10 mouse cellular contexts compared by ENCODE assay signal in the genomic region with DNA sequence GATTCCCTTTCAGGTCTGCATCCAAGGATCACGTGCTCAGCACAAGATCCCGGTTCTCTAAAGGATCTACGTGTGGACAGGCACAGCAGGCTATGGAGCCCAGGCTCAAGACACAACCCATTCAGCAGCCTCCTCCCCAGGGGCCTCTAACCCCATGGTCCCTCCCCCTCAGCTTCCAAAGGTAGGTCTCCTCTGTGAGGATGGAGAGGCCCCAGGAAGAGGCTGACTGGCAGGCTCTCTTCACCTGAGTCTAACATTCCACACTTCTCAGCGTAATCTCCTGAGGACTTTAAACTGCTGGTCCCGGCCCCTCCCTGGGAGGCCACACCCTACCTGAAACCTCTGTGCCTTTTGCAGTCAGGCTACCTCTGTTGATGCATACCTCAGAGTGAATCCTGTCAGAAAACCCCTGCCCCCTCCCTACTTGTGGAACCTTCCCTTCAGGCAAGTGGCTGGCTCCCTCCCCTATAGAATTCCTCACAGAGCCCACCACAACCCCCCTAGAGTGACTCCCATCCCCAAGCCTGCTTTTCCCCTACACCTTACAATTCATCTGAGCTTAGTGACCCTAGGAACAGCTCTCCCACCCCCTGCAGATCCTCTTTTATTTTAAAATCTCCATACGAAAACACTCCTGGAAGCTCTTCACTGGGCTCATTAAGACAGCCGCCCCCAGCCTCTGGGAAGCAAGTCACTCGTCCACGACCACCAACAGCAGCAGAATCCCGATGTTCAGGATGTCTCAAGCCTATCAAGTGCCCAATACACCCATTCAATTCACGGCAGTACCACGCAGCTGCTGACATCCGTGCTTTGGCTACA. TPM values are rescaled to one million over a fixed set of nuclear protein-coding genes. Genes with fewer than 3 reads are reported as not detected.
DNase-seq lines count a peak whose midpoint lies in the region; ATAC-seq lines count a peak whose summit lies in the region.
"Had no signal": no experiment of that assay in that cellular context is flagged by ENCODE, and none has a peak within 500 bp of the region (broad histone marks: within the 10 kb centered on the region; RNA-seq: fewer than 3 reads in every experiment).

No protein-coding gene starts in this region.

- ATAC-seq in lung, embryonic 15.5 days (ENCODE audit: borderline replicate concordance, extremely low read depth, low FRiP score, low TSS enrichment) = no peak
- ATAC-seq in hindbrain, embryonic 12.5 days (ENCODE audit: low FRiP score) = no peak
- no peak for ATAC-seq in neural tube, embryonic 14.5 days (ENCODE audit: low read depth)

- intact Hi-C loops in heart, postnatal 25 days (cut with DNase I) = loop anchor here (2.0 to 5.0 kb wide), 2 partner anchors 14 to 57 kb away; no protein-coding TSS in a partner anchor

- peaks cover 3% of the 10 kb centered on the region; the same call in 1 of the 2 replicates for H3K36me3 ChIP-seq in heart, embryonic 10.5 days
- no peaks in the 10 kb centered on the region for H3K36me3 ChIP-seq in lung, embryonic 15.5 days
- no peaks in the 10 kb centered on the region for H3K36me3 ChIP-seq in hindbrain, embryonic 12.5 days
- H3K36me3 ChIP-seq in neural tube, embryonic 14.5 days (ENCODE audit: control insufficient read depth, insufficient read depth, low read length) = no peaks in the 10 kb centered on the region

- DNase-seq in heart, embryonic 10.5 days (ENCODE audit: low spot score) = no peak
- no peak for DNase-seq in heart, postnatal 25 days (ENCODE audit: low spot score)
- DNase-seq in lung, postnatal 4 days = no peak
- DNase-seq in spleen, adult 18-20 months = no peak
- DNase-seq in adrenal gland, adult 2 months = no peak
- DNase-seq: B cell, adult 2 months; cerebellum, postnatal 36 days had no signal

- peaks cover 82% of the 10 kb centered on the region for H3K4me1 ChIP-seq in heart, embryonic 10.5 days
- peaks cover 30% of the 10 kb centered on the region for H3K4me1 ChIP-seq in lung, embryonic 15.5 days
- H3K4me1 ChIP-seq in hindbrain, embryonic 12.5 days = peaks cover 35% of the 10 kb centered on the region
- H3K4me1 ChIP-seq in neural tube, embryonic 14.5 days (ENCODE audit: control insufficient read depth, insufficient read depth, low read length) = peaks cover 18% of the 10 kb centered on the region

- 19% methylated on average over 13 of the region's 13 CpGs for WGBS in heart, embryonic 10.5 days
- WGBS in lung, embryonic 15.5 days = 24% methylated on average over 13 of the region's 13 CpGs
- 10% methylated on average over 13 of the region's 13 CpGs for WGBS in hindbrain, embryonic 12.5 days
- WGBS in neural tube, embryonic 14.5 days = 11% methylated on average over 13 of the region's 13 CpGs

- no peaks in the 10 kb centered on the region for H3K9me3 ChIP-seq in heart, embryonic 10.5 days
- no peaks in the 10 kb centered on the region for H3K9me3 ChIP-seq in lung, embryonic 15.5 days
- no peaks in the 10 kb centered on the region for H3K9me3 ChIP-seq in hindbrain, embryonic 12.5 days (replicated peaks)
- no peaks in the 10 kb centered on the region for H3K9me3 ChIP-seq in neural tube, embryonic 14.5 days (ENCODE audit: control insufficient read depth, low read length)

- peak overlapping the region; percentile 52; the same call in 1 of the 2 replicates for H3K27ac ChIP-seq in heart, embryonic 10.5 days
- peak overlapping the region; percentile 37; the same call in 1 of the 2 replicates for H3K27ac ChIP-seq in lung, embryonic 15.5 days
- no peak overlapping the region for H3K27ac ChIP-seq in hindbrain, embryonic 12.5 days
- no peak overlapping the region for H3K27ac ChIP-seq in neural tube, embryonic 14.5 days (ENCODE audit: low read depth, low read length)

- H3K27me3 ChIP-seq in heart, embryonic 10.5 days (ENCODE audit: insufficient read depth, poor library complexity, severe bottlenecking) = 0 out of 2 replicates have a peak, but pooled peaks cover 6% of the 10 kb centered on the region
- peaks cover 34% of the 10 kb centered on the region for H3K27me3 ChIP-seq in lung, embryonic 15.5 days
- peaks cover 8% of the 10 kb centered on the region; the same call in 1 of the 2 replicates for H3K27me3 ChIP-seq in hindbrain, embryonic 12.5 days
- H3K27me3 ChIP-seq in neural tube, embryonic 14.5 days (ENCODE audit: control insufficient read depth, insufficient read depth, low read length) = no peaks in the 10 kb centered on the region

- peak overlapping the region; percentile 16 for H3K4me2 ChIP-seq in lung, embryonic 15.5 days
- peak overlapping the region; percentile 28 for H3K4me2 ChIP-seq in hindbrain, embryonic 12.5 days (replicated peaks)
- peak overlapping the region; percentile 92; the same call in 1 of the 2 replicates for H3K4me2 ChIP-seq in neural tube, embryonic 14.5 days (ENCODE audit: low read depth, low read length)

- H3K9ac ChIP-seq in lung, embryonic 15.5 days = no peak overlapping the region
- H3K9ac ChIP-seq in hindbrain, embryonic 12.5 days = no peak overlapping the region
- H3K9ac ChIP-seq in neural tube, embryonic 14.5 days (replicated peaks; ENCODE audit: low read depth, low read length) = no peak overlapping the region

- H3K4me3 ChIP-seq in heart, embryonic 10.5 days = peak overlapping the region; percentile 86
- no peak overlapping the region for H3K4me3 ChIP-seq in lung, embryonic 15.5 days
- no peak overlapping the region for H3K4me3 ChIP-seq in hindbrain, embryonic 12.5 days
- no peak overlapping the region for H3K4me3 ChIP-seq in neural tube, embryonic 14.5 days (ENCODE audit: low read depth, low read length)

RNA-seq across cellular contexts. Expression of gene Podxl, which starts 3.4 kb away (rescaled TPM):
- polyA plus RNA-seq in heart, embryonic 10.5 days (2016; fragmentation: Nextera tagmentation; extraction: Ambion mirVana) = 47.6 and 62.0 TPM in 2 replicates
- 10 to 100 TPM; 77.2 to 94.5 TPM for total RNA-seq in heart, postnatal 25 days (2021)
- 33.6 and 37.0 TPM in 2 replicates for polyA plus RNA-seq in lung, embryonic 15.5 days (2015; fragmentation: Nextera tagmentation; extraction: Ambion mirVana)
- 15.6 and 15.7 TPM in 2 replicates for polyA plus RNA-seq in hindbrain, embryonic 12.5 days (2016; fragmentation: Nextera tagmentation; extraction: Ambion mirVana)
- polyA plus RNA-seq in neural tube, embryonic 14.5 days (2014; fragmentation: Nextera tagmentation; extraction: Ambion mirVana) = 7.1 and 9.0 TPM in 2 replicates
- 10 to 100 TPM; 41.9 to 80.4 TPM for total RNA-seq in adrenal gland, adult 2 months (2021)
- polyA plus RNA-seq in adrenal gland, adult 2 months (2012; rRNA removed) = 50.3 and 56.3 TPM in 2 replicates

Comparison
In these comparisons a context has a peak if more than half of its experiments do, and no peak if none do; other contexts are left out.
1. H3K27ac ChIP-seq: peak in heart, embryonic 10.5 days (single experiment) and lung, embryonic 15.5 days (single experiment); none in hindbrain, embryonic 12.5 days (single experiment) and neural tube, embryonic 14.5 days (single experiment).
2. H3K4me2 ChIP-seq: peak in every context shown above with its lines; median percentile 92 in neural tube, embryonic 14.5 days; 28 in hindbrain, embryonic 12.5 days; 16 in lung, embryonic 15.5 days.